Mouse (Mus musculus): ENCODE data around the gene Rab6b. TPM values are rescaled to one million over a fixed set of nuclear protein-coding genes. Genes with fewer than 3 reads are reported as not detected.

Rab6b gene
- polyA plus RNA-seq, 1 experiment = not detected

DNA sequence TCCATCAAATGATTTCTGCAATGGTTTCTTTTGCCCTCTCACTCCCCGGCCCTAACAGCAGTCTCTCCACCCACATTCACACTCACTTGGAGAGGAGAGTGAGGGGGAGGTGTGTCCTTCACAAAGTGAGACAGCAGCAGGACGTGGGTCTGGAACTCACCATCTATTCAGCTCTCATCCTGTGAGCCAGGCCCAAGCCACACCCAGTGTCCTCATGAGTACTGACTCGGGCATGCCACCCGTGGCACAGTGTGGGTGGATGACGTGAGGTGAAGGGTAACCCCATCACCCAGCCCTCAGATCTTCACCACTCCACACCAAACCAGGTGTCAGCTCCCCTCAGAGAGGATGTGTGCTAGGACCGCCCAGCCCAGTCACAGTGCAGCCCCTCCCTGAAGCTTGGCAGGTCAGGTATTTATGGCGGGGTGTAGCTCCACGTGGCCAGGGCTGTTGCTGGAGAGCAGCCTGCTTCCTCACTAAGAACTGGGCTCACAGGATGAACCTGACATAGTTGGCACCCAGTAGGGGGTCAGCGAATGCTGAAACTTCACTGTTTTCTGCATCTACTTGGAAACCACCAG is 23.0 kb downstream of the Rab6b start:
- Histone ChIP-seq H3K4me3 (replicated peaks) (no peak overlapping the region), H3K9me3 (no peaks in the 10 kb centered on the region), H3K27me3 (replicated peaks) (peaks cover 15% of the 10 kb centered on the region), H3K4me1 (peaks cover 7% of the 10 kb centered on the region; the same call in 1 of the 2 replicates), H3K36me3 (replicated peaks; ENCODE audit: low read length) (no peaks in the 10 kb centered on the region)
- TF ChIP-seq GATA1 (IDR thresholded peaks at IDR 0.05; ENCODE audit: borderline replicate concordance, low read length) (no peak), FLI1 (IDR thresholded peaks at IDR 0.05; ENCODE audit: low read length) (no peak)

DNA sequence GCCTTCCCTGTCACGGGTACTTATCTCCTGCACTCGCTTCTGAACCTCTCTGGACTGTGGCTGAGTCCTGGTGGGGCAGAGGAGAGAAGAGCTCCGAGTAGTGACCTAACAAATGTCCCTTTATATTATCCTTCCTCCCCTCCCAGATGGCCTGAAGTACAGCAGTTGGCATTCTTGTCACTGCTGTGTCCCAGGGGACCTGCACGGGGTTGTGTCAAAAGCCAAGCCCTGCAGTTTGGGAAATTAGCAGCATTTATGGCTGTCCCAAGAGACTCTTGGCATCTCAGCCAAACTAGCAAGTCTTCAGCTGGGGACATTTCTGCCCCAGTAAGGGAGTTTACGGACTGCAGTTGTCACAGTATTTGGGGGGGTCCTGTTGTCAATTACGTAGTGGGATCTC is 27.9 kb downstream of the Rab6b start:
- TF ChIP-seq FLI1 (IDR thresholded peaks at IDR 0.05; ENCODE audit: low read length) (no peak), GATA1 (IDR thresholded peaks at IDR 0.05; ENCODE audit: borderline replicate concordance, low read length) (no peak)
- peaks cover 4% of the 10 kb centered on the region; the same call in 1 of the 2 replicates for H3K4me1 ChIP-seq
- H3K27me3 ChIP-seq (replicated peaks) = peaks cover 23% of the 10 kb centered on the region
- H3K9me3 ChIP-seq = no peaks in the 10 kb centered on the region
- no peak overlapping the region for H3K4me3 ChIP-seq (replicated peaks)
- no peaks in the 10 kb centered on the region for H3K36me3 ChIP-seq (replicated peaks; ENCODE audit: low read length)

- H3K4me3 ChIP-seq (replicated peaks) = no peak overlapping the region
- peaks cover 2% of the 10 kb centered on the region; the same call in 1 of the 2 replicates for H3K4me1 ChIP-seq
- no peaks in the 10 kb centered on the region for H3K9me3 ChIP-seq
- peaks cover 23% of the 10 kb centered on the region for H3K27me3 ChIP-seq (replicated peaks)
- TF ChIP-seq FLI1 (IDR thresholded peaks at IDR 0.05; ENCODE audit: low read length) = no peak
- no peak for TF ChIP-seq GATA1 (IDR thresholded peaks at IDR 0.05; ENCODE audit: borderline replicate concordance, low read length)
- no peaks in the 10 kb centered on the region for H3K36me3 ChIP-seq (replicated peaks; ENCODE audit: low read length)
Measured at GRCm38 (mm10) chr9:103140384-103140783, 28.8 kb downstream of the Rab6b start.

DNA sequence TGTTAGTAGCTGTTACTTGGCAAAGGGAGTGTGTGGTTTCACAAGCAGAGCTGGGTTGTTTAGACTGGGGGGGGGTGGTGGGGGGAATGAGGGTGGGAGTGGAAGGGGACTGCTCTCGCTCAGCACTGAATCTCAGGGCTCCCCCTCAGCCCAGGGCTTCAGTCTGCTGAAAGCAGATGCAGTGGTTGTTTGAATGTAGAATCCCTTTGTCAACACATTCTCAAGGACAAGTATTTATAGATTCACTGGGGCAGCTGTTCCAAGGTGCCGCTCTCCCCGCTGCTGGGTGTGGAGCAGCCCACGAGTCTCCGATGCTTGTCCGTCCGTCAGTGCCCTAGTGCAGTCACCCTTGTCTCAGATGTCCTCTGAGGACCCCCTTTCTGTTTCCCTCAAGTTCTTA is 29.7 kb downstream of the Rab6b start:
- TF ChIP-seq FLI1 (IDR thresholded peaks at IDR 0.05; ENCODE audit: low read length) (no peak), GATA1 (IDR thresholded peaks at IDR 0.05; ENCODE audit: borderline replicate concordance, low read length) (no peak)
- Histone ChIP-seq H3K4me1 (peaks cover 7% of the 10 kb centered on the region; the same call in 1 of the 2 replicates), H3K9me3 (no peaks in the 10 kb centered on the region), H3K4me3 (replicated peaks) (no peak overlapping the region), H3K36me3 (replicated peaks; ENCODE audit: low read length) (no peaks in the 10 kb centered on the region), H3K27me3 (replicated peaks) (peaks cover 23% of the 10 kb centered on the region)

DNA sequence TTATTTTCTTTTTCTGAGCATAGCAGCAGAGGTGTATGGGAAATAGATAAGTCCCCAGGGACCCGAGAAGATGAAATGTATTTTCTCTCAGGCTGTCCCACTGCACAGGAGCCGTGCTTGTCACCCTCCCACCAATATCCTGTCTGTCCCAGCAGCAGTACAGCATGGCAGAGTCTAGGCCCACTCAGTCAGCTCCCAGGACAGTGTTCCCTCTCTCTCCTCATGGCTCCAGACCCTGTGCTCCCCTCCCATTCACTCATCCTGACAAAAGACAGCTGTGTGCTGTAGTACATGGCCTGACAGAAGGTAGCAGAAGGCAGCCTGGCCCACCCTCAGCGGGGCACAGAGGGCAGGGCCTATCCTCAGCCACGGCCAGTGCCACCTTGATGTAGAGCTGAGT is 32.3 kb downstream of the Rab6b start:
- Histone ChIP-seq H3K27me3 (replicated peaks) (peaks cover 15% of the 10 kb centered on the region), H3K9me3 (no peaks in the 10 kb centered on the region), H3K4me3 (replicated peaks) (no peak overlapping the region), H3K36me3 (replicated peaks; ENCODE audit: low read length) (no peaks in the 10 kb centered on the region), H3K4me1 (peaks cover 8% of the 10 kb centered on the region; the same call in 1 of the 2 replicates)
- TF ChIP-seq GATA1 (IDR thresholded peaks at IDR 0.05; ENCODE audit: borderline replicate concordance, low read length) (no peak), FLI1 (IDR thresholded peaks at IDR 0.05; ENCODE audit: low read length) (no peak)

DNA sequence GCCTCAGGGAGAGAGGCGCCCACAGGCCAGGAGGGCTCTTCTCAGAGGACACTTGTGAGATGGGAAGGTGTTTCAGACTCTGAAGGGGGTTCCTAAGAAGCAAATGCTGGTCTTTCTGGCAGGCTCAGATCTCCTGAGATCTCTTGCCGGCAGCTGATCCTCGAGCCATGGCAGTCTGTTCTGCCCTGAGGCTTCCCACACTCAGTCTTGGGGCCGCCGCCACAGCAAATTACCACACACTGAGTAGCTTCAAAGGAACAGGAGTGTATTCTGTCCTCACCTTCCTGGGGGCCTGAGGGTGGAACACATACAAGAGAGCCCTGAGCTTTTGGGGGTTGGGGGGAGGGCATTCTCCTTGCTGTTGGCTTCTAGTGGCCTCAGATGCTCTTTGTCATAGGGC is 33.8 kb downstream of the Rab6b start:
- no peaks in the 10 kb centered on the region for H3K36me3 ChIP-seq (replicated peaks; ENCODE audit: low read length)
- TF ChIP-seq GATA1 (IDR thresholded peaks at IDR 0.05; ENCODE audit: borderline replicate concordance, low read length) = no peak
- no peak for TF ChIP-seq FLI1 (IDR thresholded peaks at IDR 0.05; ENCODE audit: low read length)
- H3K9me3 ChIP-seq = no peaks in the 10 kb centered on the region
- H3K4me3 ChIP-seq (replicated peaks) = no peak overlapping the region
- peaks cover 15% of the 10 kb centered on the region for H3K27me3 ChIP-seq (replicated peaks)
- peaks cover 12% of the 10 kb centered on the region; the same call in 1 of the 2 replicates for H3K4me1 ChIP-seq

DNA sequence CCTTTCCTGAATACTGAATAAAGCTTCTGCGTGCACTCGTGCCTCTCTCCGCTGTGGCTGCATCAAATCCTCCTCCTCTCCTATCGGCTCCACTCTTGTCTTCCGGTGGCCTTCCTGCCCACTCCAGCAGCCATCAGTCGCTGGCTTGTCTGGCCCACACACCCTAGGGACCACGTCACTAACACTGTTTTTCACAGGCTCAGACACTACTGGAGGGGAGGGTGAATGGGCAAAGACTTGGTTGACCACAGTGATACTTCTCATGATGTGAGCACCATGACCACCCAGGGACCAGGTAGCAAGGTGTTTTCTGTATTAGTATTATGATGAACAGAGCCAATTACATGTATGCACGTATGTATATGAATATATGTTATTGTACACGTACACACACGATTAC is 34.7 kb downstream of the Rab6b start:
- peaks cover 10% of the 10 kb centered on the region; the same call in 1 of the 2 replicates for H3K4me1 ChIP-seq
- no peaks in the 10 kb centered on the region for H3K36me3 ChIP-seq (replicated peaks; ENCODE audit: low read length)
- TF ChIP-seq FLI1 (IDR thresholded peaks at IDR 0.05; ENCODE audit: low read length) (no peak), GATA1 (IDR thresholded peaks at IDR 0.05; ENCODE audit: borderline replicate concordance, low read length) (no peak)

DNA sequence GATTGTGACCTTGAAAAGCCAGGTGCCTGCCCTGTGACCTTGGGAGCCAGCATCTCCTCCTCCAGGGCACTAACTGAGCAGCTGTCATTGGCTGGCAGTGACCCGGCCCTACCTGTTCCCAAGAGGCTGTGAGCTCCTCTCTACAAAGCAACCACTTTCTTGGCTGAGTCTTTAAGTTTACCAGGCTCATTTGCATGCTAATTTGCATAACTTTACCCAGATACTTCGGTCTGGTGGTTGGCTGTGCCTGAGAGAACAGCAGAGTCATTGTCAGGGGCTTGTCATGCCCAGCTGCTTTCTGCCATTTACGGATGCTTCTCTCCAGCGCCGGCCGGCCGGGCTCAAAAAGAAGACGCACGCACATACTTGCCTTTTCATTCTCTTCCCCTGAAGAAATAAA is 35.1 kb downstream of the Rab6b start:
- TF ChIP-seq GATA1 (IDR thresholded peaks at IDR 0.05; ENCODE audit: borderline replicate concordance, low read length) (no peak), FLI1 (IDR thresholded peaks at IDR 0.05; ENCODE audit: low read length) (no peak)

More for the DNA sequence above, 34.7 kb downstream of the Rab6b start:
- peaks cover 11% of the 10 kb centered on the region for H3K27me3 ChIP-seq (replicated peaks)
- H3K4me3 ChIP-seq (replicated peaks) = peak overlapping the region; percentile 43
- H3K9me3 ChIP-seq = no peaks in the 10 kb centered on the region

DNA sequence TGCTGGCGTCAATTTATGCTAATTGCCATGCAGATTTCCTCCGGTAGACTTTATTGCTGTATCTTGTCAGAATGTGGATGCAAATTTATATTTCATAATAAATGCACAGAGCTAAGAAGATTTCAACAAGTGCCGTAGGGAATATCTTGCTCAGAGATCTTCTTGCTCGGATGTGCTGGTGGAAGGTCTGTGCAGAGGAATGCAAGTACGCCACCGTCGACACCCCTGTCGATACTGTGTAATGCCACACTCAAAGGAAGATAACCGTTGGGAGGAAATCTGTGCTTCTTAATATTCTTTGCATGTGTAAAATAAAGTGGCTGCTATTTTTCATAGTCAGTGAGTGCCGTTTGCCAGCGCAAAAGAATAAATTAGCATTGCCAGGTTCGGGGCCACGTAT is 35.5 kb downstream of the Rab6b start:
- Histone ChIP-seq H3K4me1 (peaks cover 10% of the 10 kb centered on the region; the same call in 1 of the 2 replicates), H3K36me3 (replicated peaks; ENCODE audit: low read length) (no peaks in the 10 kb centered on the region), H3K27me3 (replicated peaks) (peaks cover 10% of the 10 kb centered on the region), H3K4me3 (replicated peaks) (no peak overlapping the region), H3K9me3 (no peaks in the 10 kb centered on the region)
- TF ChIP-seq FLI1 (IDR thresholded peaks at IDR 0.05; ENCODE audit: low read length) = no peak
- no peak for TF ChIP-seq GATA1 (IDR thresholded peaks at IDR 0.05; ENCODE audit: borderline replicate concordance, low read length)

More for the DNA sequence above, 35.1 kb downstream of the Rab6b start:
- H3K36me3 ChIP-seq (replicated peaks; ENCODE audit: low read length) = no peaks in the 10 kb centered on the region
- no peak overlapping the region for H3K4me3 ChIP-seq (replicated peaks)
- H3K4me1 ChIP-seq = peaks cover 10% of the 10 kb centered on the region; the same call in 1 of the 2 replicates
- peaks cover 10% of the 10 kb centered on the region for H3K27me3 ChIP-seq (replicated peaks)
- no peaks in the 10 kb centered on the region for H3K9me3 ChIP-seq

DNA sequence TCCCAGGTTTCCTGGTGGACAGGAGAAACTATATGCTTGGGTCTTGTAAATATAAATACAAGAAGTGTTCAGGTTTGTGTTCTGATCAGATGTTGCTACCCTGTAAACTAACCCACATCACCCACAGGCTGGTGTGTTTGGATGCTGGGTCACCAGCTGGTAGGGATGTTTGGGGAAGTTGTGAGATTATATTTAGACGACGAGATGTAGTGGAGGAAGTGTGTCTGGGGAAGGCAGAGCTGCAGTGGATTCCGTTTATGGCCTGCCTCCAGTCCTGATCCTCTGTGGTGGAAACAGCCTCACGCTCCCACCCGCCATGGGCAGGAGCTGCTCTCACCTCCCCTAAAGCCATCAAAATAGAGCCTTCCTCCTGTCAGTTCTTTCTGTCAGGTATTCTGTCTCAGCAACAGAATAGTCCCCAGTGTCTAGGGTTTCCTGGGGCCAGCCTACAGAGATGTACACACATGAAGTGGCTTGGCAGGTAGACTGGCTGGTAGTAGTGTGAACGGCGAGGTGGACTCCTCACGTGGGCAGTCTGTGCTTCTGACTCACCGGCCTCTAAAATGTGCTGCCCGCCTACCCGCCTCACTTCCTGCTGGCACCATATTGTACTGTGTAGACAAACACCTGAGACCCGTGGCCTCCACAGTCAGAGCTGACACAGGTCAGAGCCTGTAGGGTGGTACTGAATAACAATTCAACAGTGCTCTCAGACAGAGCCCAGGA is 37.6 kb downstream of the Rab6b start:
- TF ChIP-seq FLI1 (IDR thresholded peaks at IDR 0.05; ENCODE audit: low read length) = no peak
- no peak for TF ChIP-seq GATA1 (IDR thresholded peaks at IDR 0.05; ENCODE audit: borderline replicate concordance, low read length)
- Histone ChIP-seq H3K9me3 (no peaks in the 10 kb centered on the region), H3K27me3 (replicated peaks) (peaks cover 7% of the 10 kb centered on the region), H3K4me1 (peaks cover 10% of the 10 kb centered on the region; the same call in 1 of the 2 replicates), H3K36me3 (replicated peaks; ENCODE audit: low read length) (no peaks in the 10 kb centered on the region), H3K4me3 (replicated peaks) (no peak overlapping the region)
